Comparison of ENCODE assay signal across 26 mouse cellular contexts in the genomic region with DNA sequence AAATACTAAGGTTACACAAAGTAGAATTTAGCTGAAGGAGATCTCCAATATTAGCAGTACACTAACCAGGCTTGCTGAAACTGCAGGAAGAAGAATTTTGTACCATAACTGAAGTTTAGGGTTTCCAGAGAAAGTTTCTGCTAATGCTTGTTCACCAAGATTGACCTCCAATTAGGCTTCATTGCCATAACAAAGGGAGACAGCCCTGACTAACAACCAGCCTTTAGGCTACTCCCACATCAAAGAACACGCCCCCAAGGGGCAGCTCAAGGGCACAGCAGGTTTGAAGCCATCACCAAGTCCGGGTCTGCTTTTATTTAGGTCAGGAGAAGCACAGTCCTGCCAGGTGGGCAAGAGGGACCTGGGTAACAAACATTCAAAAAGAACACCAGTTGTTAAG. TPM values are rescaled to one million over a fixed set of nuclear protein-coding genes. Genes with fewer than 3 reads are reported as not detected.
DNase-seq lines count a peak whose midpoint lies in the region; ATAC-seq and TF ChIP-seq lines count a peak whose summit lies in the region.
"Had no signal": no experiment of that assay in that cellular context is flagged by ENCODE, and none has a peak within 500 bp of the region (broad histone marks: within the 10 kb centered on the region; RNA-seq: fewer than 3 reads in every experiment).

No protein-coding gene starts in this region.

- WGBS in hindbrain, embryonic 14.5 days: 64% methylated on average over 2 of the region's 2 CpGs

- H3K9me3 ChIP-seq in hindbrain, embryonic 14.5 days (ENCODE audit: control insufficient read depth, low read length): 0 out of 2 replicates have a peak, but pooled peaks cover 3% of the 10 kb centered on the region
- H3K9me3 ChIP-seq: forebrain, embryonic 15.5 days; G1E had no signal

- H3K4me2 ChIP-seq in hindbrain, embryonic 14.5 days (replicated peaks): no peak overlapping the region
- H3K4me2 ChIP-seq: embryonic facial prominence, embryonic 12.5 days; forebrain, embryonic 13.5 days; forebrain, embryonic 15.5 days had no signal

- no peak for ATAC-seq in hindbrain, embryonic 14.5 days (ENCODE audit: low FRiP score)
- ATAC-seq: CD4-positive, CD25-positive, alpha-beta regulatory T cell, adult 4 months; forebrain, embryonic 13.5 days; forebrain, embryonic 15.5 days; forebrain, postnatal 0 days; Patski had no signal

- no peak for DNase-seq in layer of hippocampus, adult 2 months (ENCODE audit: low spot score in 2 of 2)
- no peak for DNase-seq in layer of hippocampus, adult 8-10 months (ENCODE audit: low spot score in 2 of 2)
- peak; percentile 86 for DNase-seq in ES-CJ7 (ENCODE audit: low read depth, low spot score)
- peak; percentile 83 for DNase-seq in R1 (ENCODE audit: low read depth, low spot score)
- peak; percentile 88 for DNase-seq in ZHBTc4 (ENCODE audit: low read depth, low spot score)
- DNase-seq in hindbrain, embryonic 14.5 days (ENCODE audit: low spot score): no peak
- DNase-seq in gastrocnemius, adult 18-20 months (ENCODE audit: low spot score): no peak
- DNase-seq in urinary bladder, postnatal 36 days (ENCODE audit: low spot score in 2 of 2): no peak
- DNase-seq: adrenal gland, adult 2 months; adrenal gland, postnatal 10 days; adrenal gland, postnatal 36 days; B cell, adult 2 months; cerebellum, adult 11-12 months; cerebellum, adult 2 months; cerebellum, adult 9-10 months; cerebellum, postnatal 10 days; cerebellum, postnatal 25 days; forebrain, postnatal 0 days had no signal

- H3K4me1 ChIP-seq in hindbrain, embryonic 14.5 days (replicated peaks; ENCODE audit: control insufficient read depth, insufficient read depth, low read length): peaks cover 8% of the 10 kb centered on the region; the same call in 1 of the 2 replicates

- TF ChIP-seq CTCF in layer of hippocampus, adult 2 months (conservative IDR thresholded peaks at IDR 0.05): no peak; the same call in 1 of the 2 replicates

- no peaks in the 10 kb centered on the region for H3K27me3 ChIP-seq in hindbrain, embryonic 14.5 days (ENCODE audit: control insufficient read depth, insufficient read depth, low read length)
- H3K27me3 ChIP-seq: embryonic facial prominence, embryonic 12.5 days; forebrain, embryonic 13.5 days; forebrain, embryonic 15.5 days had no signal

- H3K4me3 ChIP-seq in layer of hippocampus, adult 2 months: no peak overlapping the region
- H3K4me3 ChIP-seq in hindbrain, embryonic 14.5 days (replicated peaks; ENCODE audit: low read length): no peak overlapping the region
- H3K4me3 ChIP-seq: embryonic facial prominence, embryonic 10.5 days; embryonic facial prominence, embryonic 12.5 days; forebrain, embryonic 13.5 days; forebrain, embryonic 15.5 days had no signal

- H3K36me3 ChIP-seq in hindbrain, embryonic 14.5 days (replicated peaks; ENCODE audit: control insufficient read depth, insufficient read depth): no peaks in the 10 kb centered on the region
- H3K36me3 ChIP-seq: embryonic facial prominence, embryonic 12.5 days; G1E had no signal

- no peak overlapping the region for H3K9ac ChIP-seq in hindbrain, embryonic 14.5 days
- H3K9ac ChIP-seq: embryonic facial prominence, embryonic 12.5 days; forebrain, embryonic 13.5 days; forebrain, embryonic 15.5 days; forebrain, postnatal 0 days had no signal

- peak overlapping the region; percentile 89; the same call in 1 of the 2 replicates for H3K27ac ChIP-seq in layer of hippocampus, adult 2 months
- H3K27ac ChIP-seq in hindbrain, embryonic 14.5 days: no peak overlapping the region
- H3K27ac ChIP-seq: embryonic facial prominence, embryonic 10.5 days; embryonic facial prominence, embryonic 12.5 days; forebrain, embryonic 13.5 days; forebrain, embryonic 15.5 days had no signal

RNA-seq across cellular contexts. Expression of a gene that starts 4.6 kb away (rescaled TPM):
- total RNA-seq in layer of hippocampus, adult 2 months (2021): 10 to 100 TPM; 15.0 to 16.8 TPM
- 10 to 100 TPM; 15.9 to 18.6 (median 18.0) TPM for total RNA-seq in layer of hippocampus, adult 8-10 months (2022)
- polyA plus RNA-seq in hindbrain, embryonic 14.5 days (2014; fragmentation: Nextera tagmentation; extraction: Ambion mirVana): 7.5 and 8.6 TPM in 2 replicates
- 10 to 100 TPM in 1 of 2 experiments, 1 to 10 TPM in 1; 9.6 to 13.1 TPM for total RNA-seq in gastrocnemius, adult 18-20 months (2021)
- total RNA-seq: G1E had no signal
- polyA plus RNA-seq: CD4-positive, CD25-positive, alpha-beta regulatory T cell, adult 4 months; G1E had no signal

RNA-seq across cellular contexts. Expression of a gene that starts 17.2 kb away (rescaled TPM):
- under 1 TPM; 0.32 to 0.69 TPM for total RNA-seq in layer of hippocampus, adult 2 months (2021)
- total RNA-seq in layer of hippocampus, adult 8-10 months (2022): under 1 TPM; 0.25 to 0.94 (median 0.49) TPM
- 0.20 and 0.47 TPM in 2 replicates for polyA plus RNA-seq in hindbrain, embryonic 14.5 days (2014; fragmentation: Nextera tagmentation; extraction: Ambion mirVana)
- not detected for total RNA-seq in gastrocnemius, adult 18-20 months (2021)
- total RNA-seq: adrenal gland, adult 2 months; adrenal gland, postnatal 36 days; CH12.LX had no signal
- polyA plus RNA-seq: CD4-positive, CD25-positive, alpha-beta regulatory T cell, adult 4 months; embryonic facial prominence, embryonic 10.5 days; G1E; Patski had no signal

RNA-seq across cellular contexts. Expression of a gene that starts 46.8 kb away (rescaled TPM):
- total RNA-seq in layer of hippocampus, adult 2 months (2021): 10 to 100 TPM; 35.3 to 35.4 TPM
- total RNA-seq in layer of hippocampus, adult 8-10 months (2022): 10 to 100 TPM; 29.6 to 40.5 (median 37.4) TPM
- polyA plus RNA-seq in hindbrain, embryonic 14.5 days (2014; fragmentation: Nextera tagmentation; extraction: Ambion mirVana): 102 and 113 TPM in 2 replicates
- total RNA-seq in gastrocnemius, adult 18-20 months (2021): 10 to 100 TPM; 46.4 to 57.7 TPM

Comparison
In these comparisons a context has a peak if more than half of its experiments do, and no peak if none do; other contexts are left out.
1. DNase-seq: peak in ES-CJ7 (single experiment), R1 (single experiment) and ZHBTc4 (single experiment); none in layer of hippocampus, adult 2 months (0 of 2), layer of hippocampus, adult 8-10 months (0 of 2), hindbrain, embryonic 14.5 days (single experiment), gastrocnemius, adult 18-20 months (single experiment) and urinary bladder, postnatal 36 days (0 of 2).